Mouse (Mus musculus) kidney, adult 9 months (tissue): ENCODE measurements around the gene Ptprm.
"Not testable (repeated sequence)": the region's sequence is repeated elsewhere in the genome, so short reads cannot be mapped to it uniquely, and the experiment has no call there.

Source experiments
- DNase-seq: peaks from one replicate; pipeline ENCODE4 v3.0.0; 2022

Ptprm gene

GRCm38 (mm10) chr17:66858757-66859156 is 495.5 kb downstream of the Ptprm start:
- DNase-seq: no peak

GRCm38 (mm10) chr17:66852496-66852895 is 501.8 kb downstream of the Ptprm start:
- no peak for DNase-seq

GRCm38 (mm10) chr17:66847011-66847410 is 507.2 kb downstream of the Ptprm start:
- DNase-seq: not testable (repeated sequence)

- DNase-seq: no peak
These were observed 531.9 kb downstream of the Ptprm start for GRCm38 (mm10) chr17:66822347-66822746.

GRCm38 (mm10) chr17:66817380-66817779 is 536.9 kb downstream of the Ptprm start:
- DNase-seq: peak; percentile 2

- no peak for DNase-seq
These were observed 538.3 kb downstream of the Ptprm start for GRCm38 (mm10) chr17:66815921-66816320.

- no peak for DNase-seq
These were observed 540.5 kb downstream of the Ptprm start for GRCm38 (mm10) chr17:66813786-66814185.

- DNase-seq: no peak
These were observed 540.9 kb downstream of the Ptprm start for GRCm38 (mm10) chr17:66813346-66813745.

GRCm38 (mm10) chr17:66809786-66810185 is 544.5 kb downstream of the Ptprm start:
- no peak for DNase-seq

- DNase-seq: no peak
These were observed 546.1 kb downstream of the Ptprm start for GRCm38 (mm10) chr17:66808186-66808585.

- no peak for DNase-seq
These were observed 552.2 kb downstream of the Ptprm start for GRCm38 (mm10) chr17:66801831-66802687.

- no peak for DNase-seq
These were observed 554.0 kb downstream of the Ptprm start for GRCm38 (mm10) chr17:66800231-66800630.

GRCm38 (mm10) chr17:66786166-66786565 is 568.1 kb downstream of the Ptprm start:
- no peak for DNase-seq

- DNase-seq: no peak
These were observed 568.7 kb downstream of the Ptprm start for GRCm38 (mm10) chr17:66785586-66785985.

- DNase-seq: no peak
These were observed 570.7 kb downstream of the Ptprm start for GRCm38 (mm10) chr17:66783601-66784000.

- DNase-seq: no peak
These were observed 571.2 kb downstream of the Ptprm start for GRCm38 (mm10) chr17:66783075-66783492.

GRCm38 (mm10) chr17:66781910-66782309 is 572.3 kb downstream of the Ptprm start:
- DNase-seq: no peak

- DNase-seq: no peak
These were observed 575.2 kb downstream of the Ptprm start for GRCm38 (mm10) chr17:66779026-66779425.

- no peak for DNase-seq
These were observed 584.6 kb downstream of the Ptprm start for GRCm38 (mm10) chr17:66769365-66770363.

- DNase-seq: no peak
These were observed 585.5 kb downstream of the Ptprm start for GRCm38 (mm10) chr17:66768689-66769275.

- no peak for DNase-seq
These were observed 588.1 kb downstream of the Ptprm start for GRCm38 (mm10) chr17:66766166-66766565.

- no peak for DNase-seq
These were observed 589.8 kb downstream of the Ptprm start for GRCm38 (mm10) chr17:66764435-66764834.

GRCm38 (mm10) chr17:66762716-66763115 is 591.5 kb downstream of the Ptprm start:
- DNase-seq: no peak
